Comparison of ENCODE assay signal across 9 mouse cellular contexts in the genomic region with DNA sequence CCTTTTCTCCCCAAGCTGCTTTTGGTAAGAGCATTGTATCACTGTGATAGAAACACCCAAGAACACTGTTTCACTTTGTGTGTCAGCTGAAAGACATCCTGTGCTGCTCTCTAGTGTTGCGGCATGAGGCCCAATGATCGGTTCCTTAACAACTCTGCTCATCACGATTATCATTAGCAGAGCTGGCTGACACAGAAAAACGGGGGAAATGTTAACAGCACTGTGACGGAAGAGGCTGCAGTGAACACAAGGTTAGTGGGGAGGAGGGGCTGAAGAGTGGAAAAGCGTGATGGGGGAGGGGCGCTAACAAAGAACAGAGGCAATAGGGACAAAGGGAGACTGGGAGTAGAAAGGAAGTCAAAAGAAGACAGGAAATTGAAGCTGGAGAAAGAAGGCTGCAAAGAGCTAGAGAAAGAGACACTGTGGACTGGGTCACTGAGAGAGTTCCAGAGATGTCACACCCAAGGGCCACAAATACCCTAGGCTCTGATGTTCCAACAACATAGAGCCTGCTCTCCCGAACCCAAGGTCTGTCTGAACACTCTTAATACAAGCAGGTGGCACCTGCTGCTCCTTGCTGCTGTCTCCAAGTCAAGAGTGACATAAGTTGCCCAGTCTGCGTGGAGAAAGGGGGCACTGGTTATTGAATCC. TPM values are rescaled to one million over a fixed set of nuclear protein-coding genes. Genes with fewer than 3 reads are reported as not detected.
DNase-seq lines count a peak whose midpoint lies in the region; ATAC-seq lines count a peak whose summit lies in the region.
"Had no signal": no experiment of that assay in that cellular context is flagged by ENCODE, and none has a peak within 500 bp of the region (broad histone marks: within the 10 kb centered on the region; RNA-seq: fewer than 3 reads in every experiment).

No protein-coding gene starts in this region.

- no peaks in the 10 kb centered on the region for H3K27me3 ChIP-seq in lung, embryonic 15.5 days
- no peaks in the 10 kb centered on the region for H3K27me3 ChIP-seq in embryonic facial prominence, embryonic 11.5 days (ENCODE audit: control insufficient read depth, insufficient read depth, low read length)
- no peaks in the 10 kb centered on the region for H3K27me3 ChIP-seq in limb, embryonic 10.5 days (ENCODE audit: low read depth, poor library complexity, severe bottlenecking)
- no peaks in the 10 kb centered on the region for H3K27me3 ChIP-seq in neural tube, embryonic 13.5 days

- peak overlapping the region; percentile 11; the same call in 1 of the 2 replicates for H3K27ac ChIP-seq in lung, embryonic 15.5 days
- no peak overlapping the region for H3K27ac ChIP-seq in embryonic facial prominence, embryonic 11.5 days (replicated peaks; ENCODE audit: low read depth, low read length)
- H3K27ac ChIP-seq in limb, embryonic 10.5 days: peak overlapping the region; percentile 82
- 0 out of 2 replicates have a peak overlapping the region, but pooled peaks have one; percentile 18 for H3K27ac ChIP-seq in neural tube, embryonic 13.5 days (replicated peaks)
- H3K27ac ChIP-seq: macrophage had no signal

- DNase-seq in lung, postnatal 25 days (ENCODE audit: low spot score): no peak
- peak; percentile 59 for DNase-seq in embryonic facial prominence, embryonic 11.5 days (ENCODE audit: low spot score)
- DNase-seq in limb, embryonic 10.5 days (ENCODE audit: low spot score): peak; percentile 57
- no peak for DNase-seq in spleen, postnatal 36 days (ENCODE audit: low spot score in 2 of 2)
- DNase-seq in frontal cortex, postnatal 14 days (ENCODE audit: low spot score in 2 of 2): no peak
- DNase-seq in kidney, postnatal 36 days: no peak

- 30% methylated on average over 9 of the region's 9 CpGs for WGBS in lung, embryonic 15.5 days
- 37% methylated on average over 9 of the region's 9 CpGs for WGBS in embryonic facial prominence, embryonic 11.5 days
- 46% methylated on average over 9 of the region's 9 CpGs for WGBS in limb, embryonic 10.5 days
- WGBS in neural tube, embryonic 13.5 days: 24% methylated on average over 9 of the region's 9 CpGs

- H3K4me1 ChIP-seq in lung, embryonic 15.5 days: peaks cover 17% of the 10 kb centered on the region; the same call in 1 of the 2 replicates
- no peaks in the 10 kb centered on the region; the same call in 1 of the 2 replicates for H3K4me1 ChIP-seq in embryonic facial prominence, embryonic 11.5 days (ENCODE audit: control insufficient read depth, insufficient read depth, low read length)
- H3K4me1 ChIP-seq in limb, embryonic 10.5 days: peaks cover 11% of the 10 kb centered on the region
- H3K4me1 ChIP-seq in neural tube, embryonic 13.5 days (replicated peaks): peaks cover 16% of the 10 kb centered on the region

- no peak overlapping the region for H3K4me2 ChIP-seq in lung, embryonic 15.5 days
- H3K4me2 ChIP-seq in embryonic facial prominence, embryonic 11.5 days (ENCODE audit: low read depth, low read length): no peak overlapping the region
- H3K4me2 ChIP-seq in neural tube, embryonic 13.5 days: peak overlapping the region; percentile 33

- no peaks in the 10 kb centered on the region for H3K36me3 ChIP-seq in lung, embryonic 15.5 days
- no peaks in the 10 kb centered on the region for H3K36me3 ChIP-seq in embryonic facial prominence, embryonic 11.5 days (replicated peaks; ENCODE audit: control insufficient read depth, insufficient read depth, low read depth, low read length)
- no peaks in the 10 kb centered on the region for H3K36me3 ChIP-seq in limb, embryonic 10.5 days
- H3K36me3 ChIP-seq in neural tube, embryonic 13.5 days: no peaks in the 10 kb centered on the region

- ATAC-seq in lung, embryonic 15.5 days (ENCODE audit: borderline replicate concordance, extremely low read depth, low FRiP score, low TSS enrichment): peak; percentile 64; the same call in 1 of the 2 replicates
- ATAC-seq in embryonic facial prominence, embryonic 11.5 days (replicated peaks; ENCODE audit: insufficient number of reproducible peaks, low FRiP score, low TSS enrichment, low read depth): no peak
- ATAC-seq in neural tube, embryonic 13.5 days (ENCODE audit: low read depth): peak; percentile 68; the same call in 1 of the 2 replicates

- H3K4me3 ChIP-seq in lung, embryonic 15.5 days: no peak overlapping the region
- no peak overlapping the region for H3K4me3 ChIP-seq in embryonic facial prominence, embryonic 11.5 days (ENCODE audit: low read depth, low read length)
- no peak overlapping the region for H3K4me3 ChIP-seq in limb, embryonic 10.5 days
- no peak overlapping the region for H3K4me3 ChIP-seq in neural tube, embryonic 13.5 days

- H3K9ac ChIP-seq in lung, embryonic 15.5 days: no peak overlapping the region
- no peak overlapping the region for H3K9ac ChIP-seq in embryonic facial prominence, embryonic 11.5 days (replicated peaks; ENCODE audit: low read length)
- H3K9ac ChIP-seq in neural tube, embryonic 13.5 days: 0 out of 2 replicates have a peak overlapping the region, but pooled peaks have one; percentile 45

- no peaks in the 10 kb centered on the region for H3K9me3 ChIP-seq in lung, embryonic 15.5 days
- no peaks in the 10 kb centered on the region for H3K9me3 ChIP-seq in embryonic facial prominence, embryonic 11.5 days (replicated peaks; ENCODE audit: control insufficient read depth, low read length)
- no peaks in the 10 kb centered on the region for H3K9me3 ChIP-seq in limb, embryonic 10.5 days (replicated peaks)
- H3K9me3 ChIP-seq in neural tube, embryonic 13.5 days: no peaks in the 10 kb centered on the region

RNA-seq across cellular contexts. Expression of a gene that starts 58.0 kb away (rescaled TPM):
- 7.8 and 9.2 TPM in 2 replicates for polyA plus RNA-seq in lung, embryonic 15.5 days (2015; fragmentation: Nextera tagmentation; extraction: Ambion mirVana)
- polyA plus RNA-seq in embryonic facial prominence, embryonic 11.5 days (2014; fragmentation: Nextera tagmentation; extraction: Ambion mirVana): 2.2 and 2.4 TPM in 2 replicates
- 3.2 and 3.9 TPM in 2 replicates for polyA plus RNA-seq in limb, embryonic 10.5 days (2016; fragmentation: Nextera tagmentation; extraction: Ambion mirVana)
- polyA plus RNA-seq in neural tube, embryonic 13.5 days (2015; fragmentation: Nextera tagmentation; extraction: Ambion mirVana): 3.1 and 3.5 TPM in 2 replicates

Comparison
In these comparisons a context has a peak if more than half of its experiments do, and no peak if none do; other contexts are left out.
1. DNase-seq: peak in embryonic facial prominence, embryonic 11.5 days (single experiment) and limb, embryonic 10.5 days (single experiment); none in lung, postnatal 25 days (single experiment), spleen, postnatal 36 days (0 of 2), frontal cortex, postnatal 14 days (0 of 2) and kidney, postnatal 36 days (0 of 2).